Mouse (Mus musculus) lung, adult 2 months (tissue): ENCODE data around the gene Lypd6b.

Experiments used
- CTCF ChIP-seq: fragments of 200-500 bp; IDR thresholded peaks from 2 replicates; pipeline ENCODE4 v1.5.1; 2011; ENCODE audit warnings: mild to moderate bottlenecking, low read length, control low read depth; ENCODE audit not compliant: insufficient read depth
- POLR2A ChIP-seq: fragments of 200-500 bp; IDR thresholded peaks from 2 replicates; pipeline ENCODE4 v1.6.1; 2011; ENCODE audit warnings: low read depth, mild to moderate bottlenecking, control low read depth, low read length, borderline replicate concordance; ENCODE audit errors: extremely low read depth

DNA sequence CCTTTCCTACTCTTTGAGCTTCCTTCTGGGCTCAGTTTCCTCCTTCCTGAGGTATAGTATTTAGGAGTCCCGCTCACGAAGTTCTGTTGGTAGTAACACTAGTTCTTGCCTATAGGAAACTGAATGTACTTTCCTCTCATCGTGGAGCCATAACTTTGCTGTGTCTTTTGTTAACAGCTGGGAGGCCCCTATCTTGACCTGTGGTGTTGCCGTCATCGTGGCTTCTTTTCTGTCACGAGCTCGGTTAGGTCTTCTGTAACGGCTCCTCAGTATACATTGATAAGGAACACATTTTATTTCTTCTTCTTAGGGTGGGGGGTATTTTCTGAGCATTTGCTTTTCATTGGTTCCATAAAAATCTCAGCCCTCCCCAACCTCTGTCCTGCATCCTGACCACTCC is 74.2 kb downstream of the Lypd6b start:
- no peak for TF ChIP-seq CTCF
- TF ChIP-seq POLR2A, result no peak
